Comparison of ENCODE assay signal across 7 mouse cellular contexts in the genomic region with DNA sequence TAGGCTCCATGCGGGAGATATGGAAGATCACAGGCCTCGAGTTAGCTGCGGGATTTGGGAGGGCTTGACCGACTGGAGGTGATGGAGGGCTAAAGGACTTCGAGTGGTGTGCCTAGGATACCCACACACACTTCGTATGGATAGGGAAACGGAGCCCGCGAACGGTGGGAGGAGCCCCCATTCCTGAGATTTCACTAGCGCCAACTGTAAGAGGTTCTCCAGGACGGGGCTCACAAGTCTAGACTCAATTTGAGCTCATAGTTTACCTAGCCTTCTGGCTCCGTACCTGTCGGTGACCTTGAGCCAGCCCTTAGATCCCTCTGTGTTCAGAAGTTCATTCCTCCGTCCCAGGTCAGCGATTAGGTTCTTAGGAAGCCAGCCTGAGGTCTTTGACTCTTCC. TPM values are rescaled to one million over a fixed set of nuclear protein-coding genes. Genes with fewer than 3 reads are reported as not detected.
DNase-seq lines count a peak whose midpoint lies in the region; ATAC-seq and TF ChIP-seq lines count a peak whose summit lies in the region.

No protein-coding gene starts in this region.

- no peak for TF ChIP-seq EP300 in CH12.LX (IDR thresholded peaks at IDR 0.05; ENCODE audit: low read length)

- no peak for ATAC-seq in G1E (ENCODE audit: extremely low read depth, insufficient number of reproducible peaks, low FRiP score, poor library complexity, severe bottlenecking)
- no peak for ATAC-seq in activated CD4-positive, CD25-positive, alpha-beta regulatory T cell, adult 4 months
- no peak for ATAC-seq in erythroid progenitor cell, adult 5-6 weeks (replicated peaks; ENCODE audit: low FRiP score, poor library complexity, severe bottlenecking)

- dilution Hi-C loops in CH12.LX (cut with MboI; ENCODE audit: extremely low pct_ligation_motif_present, extremely low pct_unique_long_range_greater_than_20kb, low sequenced_read_pairs), result no loop called here

- no peak for TF ChIP-seq POLR2A in CH12.LX (IDR thresholded peaks at IDR 0.05; ENCODE audit: low read depth, low read length)

- no peak for TF ChIP-seq RAD21 in CH12.LX (IDR thresholded peaks at IDR 0.05; ENCODE audit: low read depth, low read length)

- peaks cover 5% of the 10 kb centered on the region for H3K79me2 ChIP-seq in CH12.LX (replicated peaks; ENCODE audit: control insufficient read depth, extremely low read depth, insufficient read depth, poor library complexity, severe bottlenecking)

- DNase-seq in CH12.LX (ENCODE audit: extremely low read depth) (no peak), G1E (ENCODE audit: low spot score) (no peak)
- DNase-seq in induced T-regulatory cell, adult 2 months (ENCODE audit: low read depth), result peak; percentile 72
- peak; percentile 47 for DNase-seq in lung, postnatal 14 days
- no peak for DNase-seq in spleen, postnatal 36 days (ENCODE audit: low spot score in 2 of 2)

- H3K36me3 ChIP-seq in CH12.LX (replicated peaks in 1 of 2; ENCODE audit: control insufficient read depth in 1 of 2, insufficient read depth in 1 of 2, low read length in 1 of 2) (peaks cover 14 to 23% of the 10 kb centered on the region in 2 experiments), G1E (replicated peaks) (peaks cover 44% of the 10 kb centered on the region)

- TF ChIP-seq CTCF in CH12.LX (conservative IDR thresholded peaks at IDR 0.05 in 1 of 2, IDR thresholded peaks at IDR 0.05 in 1 of 2; ENCODE audit: low read depth in 2 of 2, low read length in 2 of 2) (no peak), G1E (IDR thresholded peaks at IDR 0.05; ENCODE audit: low read depth, low read length) (no peak)

- H3K27ac ChIP-seq in CH12.LX (ENCODE audit: insufficient read depth, low read depth), result no peak overlapping the region; the same call in 1 of the 2 replicates

- H3K9me3 ChIP-seq in CH12.LX (replicated peaks; ENCODE audit: low read length) (no peaks in the 10 kb centered on the region), G1E (replicated peaks) (no peaks in the 10 kb centered on the region)

- peak overlapping the region; percentile 94 for H3K9ac ChIP-seq in CH12.LX (ENCODE audit: insufficient read depth, low read depth)

- H3K4me3 ChIP-seq in CH12.LX (replicated peaks in 1 of 3; ENCODE audit: low read depth in 2 of 3, low read length in 2 of 3, poor library complexity in 1 of 3) (peak overlapping the region; percentile 63 to 93 (median 73)), G1E (ENCODE audit: low read depth, low read length) (peak overlapping the region; percentile 84)

- in situ Hi-C loops in CH12.LX (cut with MboI; ENCODE audit: low pct_ligation_motif_present, low pct_unique_long_range_greater_than_20kb, low sequenced_read_pairs), result loop anchor here (5.0 to 25.0 kb wide), 3 partner anchors 40 to 635 kb away; partner anchors contain the start of genes Grm2 and Hemk1

- H3K27me3 ChIP-seq in CH12.LX (replicated peaks), result peaks cover 6% of the 10 kb centered on the region
- H3K27me3 ChIP-seq in G1E (ENCODE audit: insufficient read depth, low read length), result peaks cover 8% of the 10 kb centered on the region

- H3K4me1 ChIP-seq in CH12.LX (ENCODE audit: control insufficient read depth in 1 of 2, insufficient read depth in 2 of 2) (peaks cover 24% of the 10 kb centered on the region in 2 experiments), G1E (ENCODE audit: insufficient read depth, low read depth, low read length) (peaks cover 54% of the 10 kb centered on the region)

- H3K4me2 ChIP-seq in CH12.LX (ENCODE audit: insufficient read depth, low read depth, poor library complexity, severe bottlenecking), result peak overlapping the region; percentile 94

TF ChIP-seq in CH12.LX, 34 proteins besides CTCF, POLR2A, EP300 and RAD21:
- no peak for TF ChIP-seq ZNF384 (IDR thresholded peaks at IDR 0.05; ENCODE audit: low read depth, low read length)
- TF ChIP-seq MAFK (IDR thresholded peaks at IDR 0.05; ENCODE audit: insufficient replicate concordance, low read length), result no peak
- TF ChIP-seq JUND (conservative IDR thresholded peaks at IDR 0.05; ENCODE audit: low read depth, low read length), result no peak
- TF ChIP-seq POLR2AphosphoS2 (IDR thresholded peaks at IDR 0.05; ENCODE audit: low read depth, low read length), result no peak
- TF ChIP-seq NELFE (IDR thresholded peaks at IDR 0.05; ENCODE audit: low read depth, low read length), result no peak
- TF ChIP-seq ZC3H11A (IDR thresholded peaks at IDR 0.05; ENCODE audit: low read depth, low read length), result no peak
- no peak for TF ChIP-seq HCFC1 (IDR thresholded peaks at IDR 0.05; ENCODE audit: low read depth, low read length)
- no peak for TF ChIP-seq UBTF (IDR thresholded peaks at IDR 0.05; ENCODE audit: low read depth, low read length)

RNA-seq across cellular contexts. Expression of gene Cish, which starts 1.2 kb away (rescaled TPM):
- total RNA-seq in CH12.LX (2012; rRNA removed) (1.7 and 3.5 TPM in 2 replicates), CH12.LX (2014; rRNA removed) (0.42 and 0.43 TPM in 2 replicates), G1E (2014; fragmentation: Nextera tagmentation) (106 TPM in 2 replicates), G1E (2017) (22.1 and 24.7 TPM in 2 replicates)
- polyA plus RNA-seq in CH12.LX (2012; ENCODE audit: insufficient read length, low read depth) (2.2 and 4.6 TPM in 2 replicates), G1E (2012) (151 and 158 TPM in 2 replicates)
- 100 to 1,000 TPM; 116 to 135 TPM for polyA plus RNA-seq in activated CD4-positive, CD25-positive, alpha-beta regulatory T cell, adult 4 months (2017; shearing (Covaris generic))
- 5.9 and 23.4 TPM in 2 replicates for total RNA-seq in erythroid progenitor cell, adult 5-6 weeks (2015; ENCODE audit: low replicate concordance)
- total RNA-seq in erythroid progenitor cell, adult 5-6 weeks (2017; ENCODE audit: low replicate concordance), result 3.6 and 5.1 TPM in 2 replicates

RNA-seq across cellular contexts. Expression of gene Mapkapk3, which starts 7.4 kb away (rescaled TPM):
- 33.3 and 39.8 TPM in 2 replicates for total RNA-seq in CH12.LX (2012; rRNA removed)
- total RNA-seq in CH12.LX (2014; rRNA removed), result 29.1 and 29.9 TPM in 2 replicates
- 30.1 and 33.1 TPM in 2 replicates for polyA plus RNA-seq in CH12.LX (2012; ENCODE audit: insufficient read length, low read depth)
- total RNA-seq in G1E (2014; fragmentation: Nextera tagmentation), result 41.5 and 66.3 TPM in 2 replicates
- 99.8 and 115 TPM in 2 replicates for total RNA-seq in G1E (2017)
- polyA plus RNA-seq in G1E (2012), result 60.1 and 72.6 TPM in 2 replicates
- polyA plus RNA-seq in activated CD4-positive, CD25-positive, alpha-beta regulatory T cell, adult 4 months (2017; shearing (Covaris generic)), result 10 to 100 TPM; 57.5 to 62.0 TPM
- total RNA-seq in erythroid progenitor cell, adult 5-6 weeks (2015; ENCODE audit: low replicate concordance), result 7.6 and 17.2 TPM in 2 replicates
- total RNA-seq in erythroid progenitor cell, adult 5-6 weeks (2017; ENCODE audit: low replicate concordance), result 10.0 and 15.7 TPM in 2 replicates

RNA-seq across cellular contexts. Expression of gene Hemk1, which starts 41.1 kb away (rescaled TPM):
- total RNA-seq in CH12.LX (2012; rRNA removed), result 12.2 and 20.5 TPM in 2 replicates
- 10.8 and 12.1 TPM in 2 replicates for total RNA-seq in CH12.LX (2014; rRNA removed)
- polyA plus RNA-seq in CH12.LX (2012; ENCODE audit: insufficient read length, low read depth), result 11.9 TPM in 2 replicates
- total RNA-seq in G1E (2014; fragmentation: Nextera tagmentation), result 29.6 and 42.6 TPM in 2 replicates
- total RNA-seq in G1E (2017), result 35.6 and 48.6 TPM in 2 replicates
- polyA plus RNA-seq in G1E (2012), result 9.4 and 11.0 TPM in 2 replicates
- polyA plus RNA-seq in activated CD4-positive, CD25-positive, alpha-beta regulatory T cell, adult 4 months (2017; shearing (Covaris generic)), result 10 to 100 TPM; 25.4 to 27.3 TPM
- total RNA-seq in erythroid progenitor cell, adult 5-6 weeks (2015; ENCODE audit: low replicate concordance), result not detected in 2 replicates
- 0.15 and 3.9 TPM in 2 replicates for total RNA-seq in erythroid progenitor cell, adult 5-6 weeks (2017; ENCODE audit: low replicate concordance)

RNA-seq across cellular contexts. Expression of gene 6430571L13Rik, which starts 43.3 kb away (rescaled TPM):
- total RNA-seq in CH12.LX (2012; rRNA removed) (0.34 and 0.72 TPM in 2 replicates), CH12.LX (2014; rRNA removed) (0.11 TPM in 1 of 2 replicates, not detected in the other), G1E (2014; fragmentation: Nextera tagmentation) (1.3 TPM in 1 of 2 replicates, not detected in the other), G1E (2017) (0.64 and 0.76 TPM in 2 replicates)
- polyA plus RNA-seq in CH12.LX (2012; ENCODE audit: insufficient read length, low read depth) (0.09 and 0.10 TPM in 2 replicates), G1E (2012) (0.29 and 0.46 TPM in 2 replicates)
- polyA plus RNA-seq in activated CD4-positive, CD25-positive, alpha-beta regulatory T cell, adult 4 months (2017; shearing (Covaris generic)), result 1 to 10 TPM; 2.7 to 4.6 TPM
- not detected in 2 replicates for total RNA-seq in erythroid progenitor cell, adult 5-6 weeks (2015; ENCODE audit: low replicate concordance)
- total RNA-seq in erythroid progenitor cell, adult 5-6 weeks (2017; ENCODE audit: low replicate concordance), result not detected in 2 replicates

Comparison
In these comparisons a context has a peak if more than half of its experiments do, and no peak if none do; other contexts are left out.
1. DNase-seq: peak in induced T-regulatory cell, adult 2 months (single experiment) and lung, postnatal 14 days (single experiment); none in CH12.LX (single experiment), G1E (single experiment) and spleen, postnatal 36 days (0 of 2).